Mouse (Mus musculus): ENCODE data around the gene Il5ra.
A peak's percentile ranks its signal among the peaks of the same experiment; 100 is the strongest.

The Il5ra gene

DNA sequence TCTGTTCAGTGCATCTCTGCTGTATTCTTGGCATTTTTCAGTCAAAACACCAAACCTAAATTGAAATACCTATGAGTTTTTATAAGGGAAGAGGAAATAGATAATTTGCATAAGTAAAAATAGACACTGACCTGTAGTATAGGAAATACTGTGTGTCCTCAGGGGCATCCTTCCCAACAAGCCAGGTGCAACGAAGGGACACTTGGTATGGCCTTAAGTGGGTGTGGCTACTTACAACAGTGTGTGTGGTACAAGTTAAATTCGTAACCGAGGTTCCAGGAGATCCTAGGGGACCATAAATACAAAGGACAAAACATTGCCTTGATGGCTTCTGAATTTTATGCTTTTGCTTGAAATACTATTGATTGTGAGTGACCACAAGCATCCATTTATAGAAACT is 10.6 kb downstream of the Il5ra start:
- no peak for DNase-seq (ENCODE audit: low spot score in 2 of 2)

GRCm38 (mm10) chr6:106732563-106732962 is 16.3 kb downstream of the Il5ra start:
- DNase-seq (ENCODE audit: low spot score in 2 of 2): no peak

GRCm38 (mm10) chr6:106729682-106730314 is 19.0 kb downstream of the Il5ra start:
- no peak for DNase-seq (ENCODE audit: low spot score in 2 of 2)

- no peak for DNase-seq (ENCODE audit: low spot score in 2 of 2)
Observed at GRCm38 (mm10) chr6:106727703-106728102, 21.1 kb downstream of the Il5ra start.

GRCm38 (mm10) chr6:106726078-106726477 is 22.8 kb downstream of the Il5ra start:
- DNase-seq (ENCODE audit: low spot score in 2 of 2): no peak

DNA sequence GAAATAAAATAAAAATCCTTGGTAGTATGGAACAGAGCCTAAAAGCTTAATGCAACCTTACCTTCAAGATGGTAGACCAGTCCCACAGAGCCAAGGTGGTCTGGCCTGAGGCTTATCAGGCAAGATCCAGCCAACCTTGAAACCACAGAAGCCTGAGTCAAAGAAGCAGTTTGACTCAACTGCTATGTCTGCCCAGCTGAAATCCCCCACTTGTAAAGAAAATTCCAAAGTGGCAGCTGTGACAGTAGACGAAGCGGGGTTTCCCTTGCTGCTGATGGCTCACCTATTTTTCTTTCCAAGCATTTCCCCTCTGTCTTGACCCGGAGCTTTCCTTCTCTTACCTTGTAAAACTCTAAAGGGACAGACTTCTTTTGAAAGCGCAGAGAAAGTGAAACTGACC is 23.2 kb downstream of the Il5ra start:
- no peak for DNase-seq (ENCODE audit: low spot score in 2 of 2)

GRCm38 (mm10) chr6:106705506-106706035 is 43.3 kb downstream of the Il5ra start:
- no peak for DNase-seq (ENCODE audit: low spot score in 2 of 2)

DNA sequence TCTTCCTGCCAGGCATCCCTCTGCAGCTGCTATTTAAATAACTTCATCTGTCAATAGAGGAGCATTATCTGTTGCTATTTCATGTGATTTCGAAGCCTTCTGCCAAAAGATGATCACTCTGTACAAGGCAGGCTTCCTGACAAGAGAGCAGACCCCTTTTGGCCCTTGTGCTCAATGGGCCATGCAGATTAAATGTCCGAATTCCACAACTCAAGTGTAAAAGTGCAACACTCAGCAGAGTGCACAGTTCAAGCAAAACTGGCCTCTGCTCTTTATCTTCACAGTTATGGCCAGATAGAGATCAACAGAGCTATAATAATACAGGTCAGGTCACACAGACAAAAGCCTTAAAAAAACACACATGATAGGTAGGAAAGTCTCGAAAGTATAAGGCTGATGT is 46.9 kb downstream of the Il5ra start:
- DNase-seq (ENCODE audit: low spot score in 2 of 2): no peak

DNA sequence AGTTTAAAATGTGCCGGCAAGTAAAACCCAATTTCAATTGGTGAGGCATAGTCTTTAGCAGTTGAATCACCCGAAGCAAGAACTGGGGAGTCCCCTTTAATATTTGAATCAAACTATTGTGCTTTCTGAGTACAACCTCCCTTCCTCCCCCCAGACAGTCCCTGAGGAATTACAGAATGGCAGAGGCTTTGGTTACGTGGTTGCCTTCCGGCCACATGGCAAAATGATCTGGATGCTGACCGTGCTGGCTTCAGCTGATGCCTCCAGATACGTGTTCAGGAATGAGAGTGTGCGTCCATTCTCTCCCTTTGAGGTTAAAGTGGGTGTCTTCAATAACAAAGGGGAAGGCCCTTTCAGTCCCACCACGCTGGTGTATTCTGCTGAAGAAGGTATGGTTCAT is 73.3 kb downstream of the Il5ra start:
- no peak for DNase-seq (ENCODE audit: low spot score in 2 of 2)

GRCm38 (mm10) chr6:106663780-106664651 is 84.8 kb downstream of the Il5ra start:
- DNase-seq (ENCODE audit: low spot score in 2 of 2): peak in 1 of 2 experiments; percentile 30

Data from left cerebral cortex, adult 9 months (tissue).